Mouse (Mus musculus) forebrain, embryonic 15.5 days (tissue): Measurements from ENCODE around the gene Gm40460. TPM values are rescaled to one million over a fixed set of nuclear protein-coding genes. Genes with fewer than 3 reads are reported as not detected.
"Not testable (repeated sequence)": the region's sequence is repeated elsewhere in the genome, so short reads cannot be mapped to it uniquely, and the experiment has no call there.

ENCODE experiments used
- ATAC-seq: fragments of 200-750 bp; cut with Nextera tagmentation; replicated peaks from 2 replicates; pipeline ENCODE4 v1.8.0; 2017; ENCODE audit warnings: mild to moderate bottlenecking, moderate TSS enrichment, moderate library complexity
- H3K27ac ChIP-seq: fragments of 300-500 bp; sonication (generic); replicated peaks from 2 replicates; pipeline ENCODE4 v1.5.1; 2015; ENCODE audit warnings: mild to moderate bottlenecking, inconsistent platforms
- H3K27me3 ChIP-seq: fragments of 300-500 bp; sonication (generic); 2 replicates; pipeline ENCODE4 v1.6.1; 2015; ENCODE audit warnings: inconsistent platforms
- H3K36me3 ChIP-seq: fragments of 300-500 bp; sonication (generic); 2 replicates; pipeline ENCODE4 v1.6.1; 2015; ENCODE audit warnings: mild to moderate bottlenecking, inconsistent platforms
- H3K4me1 ChIP-seq: fragments of 300-500 bp; sonication (generic); 2 replicates; pipeline ENCODE4 v1.6.1; 2015; ENCODE audit warnings: inconsistent platforms
- H3K4me2 ChIP-seq: fragments of 300-500 bp; sonication (generic); replicated peaks from 2 replicates; pipeline ENCODE4 v1.6.1; 2015; ENCODE audit warnings: mild to moderate bottlenecking, inconsistent platforms
- H3K4me3 ChIP-seq: fragments of 300-500 bp; sonication (generic); 2 replicates; pipeline ENCODE4 v1.5.1; 2015; ENCODE audit warnings: mild to moderate bottlenecking, inconsistent platforms
- H3K9ac ChIP-seq: fragments of 300-500 bp; sonication (generic); replicated peaks from 2 replicates; pipeline ENCODE4 v1.6.1; 2015; ENCODE audit warnings: mild to moderate bottlenecking, inconsistent platforms
- H3K9me3 ChIP-seq: fragments of 300-500 bp; sonication (generic); 2 replicates; pipeline ENCODE4 v1.6.1; 2016; ENCODE audit warnings: inconsistent platforms
- WGBS: fragments of 180-500 bp; shearing (Covaris S2); methylation state at CpG from one replicate; pipeline ENCODE4 v1.1.7; 2015; ENCODE audit warnings: mixed read lengths; 5-methylcytosine and 5-hydroxymethylcytosine counted together
- polyA plus RNA-seq: library from polyadenylated mRNA; unstranded; fragments of >200 nt; fragmentation: Nextera tagmentation; extraction: Ambion mirVana; gene quantifications from 2 replicates; pipeline ENCODE4 v1.2.1, GENCODE M21; 2015

The Gm40460 gene
- polyA plus RNA-seq, 1 experiment from 2014 or later = not detected

DNA sequence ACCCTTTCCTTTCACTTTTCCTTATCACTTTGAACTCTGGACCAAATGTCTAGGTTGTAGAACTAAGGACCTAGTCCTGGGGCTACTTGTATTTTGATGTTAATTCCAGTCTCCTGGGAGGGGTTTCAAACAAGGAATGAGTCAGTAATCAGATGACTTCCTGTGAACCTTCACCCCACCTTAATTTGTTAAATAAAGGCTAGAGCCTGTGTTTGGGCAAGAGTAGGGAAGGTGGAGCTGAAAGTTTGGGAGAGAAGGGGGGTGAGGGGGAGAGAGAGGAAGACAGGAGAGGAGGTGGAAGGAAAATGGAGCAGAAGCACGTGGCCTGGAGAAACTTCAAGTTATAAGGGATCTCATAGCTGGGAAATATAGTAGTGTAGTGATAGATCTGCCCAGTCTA lies 9.3 kb downstream of the Gm40460 start:
- H3K9me3 ChIP-seq = no peaks in the 10 kb centered on the region
- no peak overlapping the region for H3K9ac ChIP-seq
- no peak overlapping the region for H3K27ac ChIP-seq
- H3K4me3 ChIP-seq = no peak overlapping the region
- no peaks in the 10 kb centered on the region for H3K36me3 ChIP-seq
- no peaks in the 10 kb centered on the region for H3K4me1 ChIP-seq
- WGBS = 48% methylated on average over 1 of the region's 1 CpGs
- ATAC-seq = no peak
- no peak overlapping the region for H3K4me2 ChIP-seq
- H3K27me3 ChIP-seq = no peaks in the 10 kb centered on the region

- not testable (repeated sequence) for H3K9me3 ChIP-seq, H3K9ac ChIP-seq, H3K36me3 ChIP-seq, H3K27me3 ChIP-seq, ATAC-seq, H3K27ac ChIP-seq, H3K4me3 ChIP-seq, H3K4me2 ChIP-seq, H3K4me1 ChIP-seq
- whole genome bisulfite sequencing = 47% methylated on average over 3 of the region's 3 CpGs
Measured at GRCm38 (mm10) chr7:142229871-142230270, 11.0 kb downstream of the Gm40460 start, which contains the start of gene Krtap5-5. Gene Krtap5-5 (minus strand): TSS chr7:142229971.

GRCm38 (mm10) chr7:142224518-142224917 lies 16.4 kb downstream of the Gm40460 start:
- H3K9ac ChIP-seq = no peak overlapping the region
- ATAC-seq = no peak
- no peaks in the 10 kb centered on the region for H3K9me3 ChIP-seq
- no peak overlapping the region for H3K4me3 ChIP-seq
- no peak overlapping the region for H3K4me2 ChIP-seq
- 54% methylated on average over 2 of the region's 2 CpGs for WGBS
- H3K27ac ChIP-seq = no peak overlapping the region
- H3K36me3 ChIP-seq = no peaks in the 10 kb centered on the region
- H3K27me3 ChIP-seq = no peaks in the 10 kb centered on the region
- no peaks in the 10 kb centered on the region for H3K4me1 ChIP-seq

DNA sequence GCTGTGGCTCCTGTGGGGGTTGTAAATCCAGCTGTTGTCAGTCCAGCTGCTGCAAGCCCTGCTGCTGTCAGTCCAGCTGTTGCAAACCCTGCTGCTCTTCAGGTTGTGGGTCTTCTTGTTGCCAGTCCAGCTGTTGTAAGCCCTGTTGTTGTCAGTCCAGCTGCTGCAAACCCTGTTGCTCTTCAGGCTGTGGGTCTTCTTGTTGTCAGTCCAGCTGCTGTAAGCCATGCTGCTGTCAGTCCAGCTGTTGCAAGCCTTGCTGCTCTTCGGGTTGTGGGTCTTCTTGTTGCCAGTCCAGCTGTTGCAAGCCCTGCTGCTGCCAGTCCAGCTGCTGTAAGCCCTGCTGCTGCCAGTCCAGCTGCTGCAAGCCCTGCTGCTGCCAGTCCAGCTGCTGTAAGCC lies 28.7 kb downstream of the Gm40460 start:
- H3K27me3 ChIP-seq, H3K9ac ChIP-seq, H3K27ac ChIP-seq, H3K4me1 ChIP-seq, H3K4me2 ChIP-seq, H3K36me3 ChIP-seq, H3K4me3 ChIP-seq, ATAC-seq, H3K9me3 ChIP-seq: not testable (repeated sequence)
- 50% methylated on average over 1 of the region's 1 CpGs for WGBS

GRCm38 (mm10) chr7:142211559-142211958 lies 29.3 kb downstream of the Gm40460 start, which contains the start of gene Gm7579:
Gene Gm7579 (plus strand): TSS chr7:142211859.
- Histone ChIP-seq H3K9ac (no peak within 1 kb of the TSS), H3K27me3 (no peaks in the 10 kb centered on the region), H3K4me3 (no peak within 1 kb of the TSS), H3K4me1 (no peaks in the 10 kb centered on the region), H3K4me2 (no peak within 1 kb of the TSS), H3K36me3 (no peaks in the 10 kb centered on the region), H3K27ac (no peak within 1 kb of the TSS), H3K9me3 (no peaks in the 10 kb centered on the region)
- WGBS = 85% methylated on average over 1 of the region's 1 CpGs
- ATAC-seq = no peak

DNA sequence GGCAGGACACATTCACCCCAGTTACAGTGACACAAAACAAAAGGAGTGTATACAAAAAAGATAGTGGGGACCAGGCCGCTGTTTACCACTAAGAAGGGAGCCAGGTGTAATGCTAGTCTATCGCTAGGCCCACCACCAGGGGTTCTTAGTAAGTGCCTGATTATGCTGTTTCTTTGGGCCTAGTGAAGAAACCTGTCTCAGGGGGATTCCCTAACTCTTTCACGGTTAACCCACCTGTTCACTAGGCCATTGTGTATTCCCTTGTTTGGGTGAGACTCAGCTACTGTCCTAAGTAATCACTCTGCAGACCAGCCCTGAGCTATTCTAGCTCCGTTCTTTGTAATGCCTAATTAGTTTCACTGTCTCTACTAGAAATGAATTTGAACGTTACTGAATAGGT lies 34.0 kb downstream of the Gm40460 start:
- not testable (repeated sequence) for H3K36me3 ChIP-seq, H3K4me3 ChIP-seq, H3K27me3 ChIP-seq, H3K27ac ChIP-seq, ATAC-seq, H3K9ac ChIP-seq, H3K4me1 ChIP-seq, H3K9me3 ChIP-seq, H3K4me2 ChIP-seq
- 62% methylated on average over 5 of the region's 5 CpGs for WGBS

GRCm38 (mm10) chr7:142205488-142205887 lies 35.4 kb downstream of the Gm40460 start:
- Histone ChIP-seq H3K27me3 (no peaks in the 10 kb centered on the region), H3K27ac (no peak overlapping the region), H3K4me2 (no peak overlapping the region), H3K4me3 (no peak overlapping the region), H3K9ac (no peak overlapping the region), H3K4me1 (no peaks in the 10 kb centered on the region), H3K9me3 (no peaks in the 10 kb centered on the region), H3K36me3 (no peaks in the 10 kb centered on the region)
- no peak for ATAC-seq

GRCm38 (mm10) chr7:142201064-142201463 lies 39.8 kb downstream of the Gm40460 start, which contains the start of gene Krtap5-3:
Gene Krtap5-3 (plus strand): TSS chr7:142201364.
- Histone ChIP-seq H3K4me3 (no peak within 1 kb of the TSS), H3K27ac (no peak within 1 kb of the TSS), H3K9me3 (no peaks in the 10 kb centered on the region), H3K27me3 (no peaks in the 10 kb centered on the region), H3K4me2 (no peak within 1 kb of the TSS), H3K36me3 (no peaks in the 10 kb centered on the region), H3K4me1 (no peaks in the 10 kb centered on the region), H3K9ac (no peak within 1 kb of the TSS)
- 76% methylated on average over 1 of the region's 1 CpGs for WGBS
- no peak for ATAC-seq

- no peak for ATAC-seq
- Histone ChIP-seq H3K9ac (no peak overlapping the region), H3K36me3 (no peaks in the 10 kb centered on the region), H3K27ac (no peak overlapping the region), H3K4me2 (no peak overlapping the region), H3K9me3 (no peaks in the 10 kb centered on the region), H3K4me1 (no peaks in the 10 kb centered on the region), H3K4me3 (no peak overlapping the region), H3K27me3 (no peaks in the 10 kb centered on the region)
- WGBS = 82% methylated on average over 2 of the region's 2 CpGs
Measured at GRCm38 (mm10) chr7:142198748-142199147, 42.1 kb downstream of the Gm40460 start.

Other genes with a start within 250 kb of the Gm40460 start
- 52.5 and 54.3 TPM in 2 replicates for gene Mob2, start 180.0 kb downstream of the Gm40460 start, polyA plus RNA-seq
- 90.8 and 93.5 TPM in 2 replicates for gene Dusp8, start 145.2 kb downstream of the Gm40460 start, polyA plus RNA-seq
- 0.60 TPM in 1 of 2 replicates, not detected in the other for gene Gm45618, start 120.3 kb downstream of the Gm40460 start, polyA plus RNA-seq
- gene Gm39115, start 105.0 kb downstream of the Gm40460 start, polyA plus RNA-seq = not detected in 2 replicates
- not detected in 2 replicates for gene Gm45337, start 96.5 kb downstream of the Gm40460 start, polyA plus RNA-seq
- not detected in 2 replicates for gene Gm29735, start 84.0 kb downstream of the Gm40460 start, polyA plus RNA-seq
- gene Gm4553, start 75.3 kb downstream of the Gm40460 start, polyA plus RNA-seq = not detected in 2 replicates
- gene Krtap5-2, start 65.1 kb downstream of the Gm40460 start, polyA plus RNA-seq = not detected in 2 replicates
- gene Gm10153, start 50.7 kb downstream of the Gm40460 start, polyA plus RNA-seq = not detected in 2 replicates
- gene Krtap5-3, start 39.7 kb downstream of the Gm40460 start, polyA plus RNA-seq = not detected in 2 replicates
- gene Gm7579, start 29.2 kb downstream of the Gm40460 start, polyA plus RNA-seq = not detected in 2 replicates
- not detected in 2 replicates for gene Krtap5-5, start 11.1 kb downstream of the Gm40460 start, polyA plus RNA-seq
- gene Gm2431, start 17.3 kb upstream of the Gm40460 start, polyA plus RNA-seq = not detected in 2 replicates
- gene Gm4559, start 33.3 kb upstream of the Gm40460 start, polyA plus RNA-seq = not detected in 2 replicates
- not detected in 2 replicates for gene Krtap5-1, start 56.0 kb upstream of the Gm40460 start, polyA plus RNA-seq
- gene Krtap5-4, start 62.5 kb upstream of the Gm40460 start, polyA plus RNA-seq = not detected in 2 replicates
- gene Ifitm10, start 132.7 kb upstream of the Gm40460 start, polyA plus RNA-seq = 2.4 and 3.1 TPM in 2 replicates
- 1.0 and 3.0 TPM in 2 replicates for gene Gm49369, start 141.6 kb upstream of the Gm40460 start, polyA plus RNA-seq
- gene Ctsd, start 147.0 kb upstream of the Gm40460 start, polyA plus RNA-seq = 195 and 218 TPM in 2 replicates
- gene Syt8, start 193.8 kb upstream of the Gm40460 start, polyA plus RNA-seq = not detected in 2 replicates
- 0.73 and 0.93 TPM in 2 replicates for gene Tnni2, start 200.7 kb upstream of the Gm40460 start, polyA plus RNA-seq
- gene Lsp1, start 219.7 kb upstream of the Gm40460 start, polyA plus RNA-seq = 3.6 and 4.2 TPM in 2 replicates